Mouse (Mus musculus): ENCODE measurements around the gene Gm45808. TPM values are rescaled to one million over a fixed set of nuclear protein-coding genes. Genes with fewer than 3 reads are reported as not detected.
"Not testable (repeated sequence)": the region's sequence is repeated elsewhere in the genome, so short reads cannot be mapped to it uniquely, and the experiment has no call there.

Gene Gm45808
- polyA plus RNA-seq, 1 experiment, result not detected

DNA sequence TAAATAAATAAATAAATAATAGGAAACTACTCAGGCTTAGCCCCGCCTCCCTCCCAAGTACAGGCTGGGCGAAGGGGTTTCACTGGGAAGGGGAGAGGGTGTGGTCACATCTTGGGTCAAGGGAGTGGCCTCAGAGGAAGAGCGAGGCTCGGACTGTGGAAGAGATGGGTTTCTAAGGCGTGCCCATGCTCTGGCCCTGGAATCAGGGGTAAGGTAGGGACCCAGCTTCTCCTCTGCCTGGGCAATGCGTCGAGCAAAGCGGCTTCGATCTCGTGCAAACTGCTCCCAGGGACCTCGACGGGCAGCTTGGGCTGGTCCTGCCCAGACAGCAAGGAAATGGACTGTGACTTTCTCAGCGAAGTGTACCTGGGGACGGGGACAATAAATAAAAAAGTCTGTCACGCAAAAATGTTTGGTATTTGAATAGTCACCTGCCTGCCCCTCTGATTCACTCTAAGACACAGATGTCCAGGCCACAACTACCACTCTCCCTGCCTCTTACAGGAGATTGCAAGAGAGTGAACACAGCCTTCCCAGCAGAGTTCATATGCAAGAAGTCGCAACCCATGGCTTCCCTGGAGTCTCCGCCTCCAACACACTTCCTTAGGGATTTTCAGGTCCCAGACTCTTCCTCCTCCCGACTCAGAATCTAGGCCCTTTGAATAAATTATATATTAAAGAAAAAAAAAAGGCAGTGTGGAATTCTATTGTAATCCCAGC is 36.5 kb upstream of the Gm45808 start:
- H3K4me3 ChIP-seq (ENCODE audit: insufficient read depth, low read length), result peak overlapping the region; percentile 29
- peaks cover 3% of the 10 kb centered on the region; the same call in 1 of the 2 replicates for H3K4me1 ChIP-seq (ENCODE audit: control insufficient read depth, insufficient read depth, low read length)
- no peak for TF ChIP-seq CTCF (IDR thresholded peaks at IDR 0.05; ENCODE audit: borderline replicate concordance, insufficient read depth, low read length)
- TF ChIP-seq POLR2A (IDR thresholded peaks at IDR 0.05; ENCODE audit: low read depth, low read length), result 0 out of 2 replicates have a peak, but pooled peaks have one; percentile 12
- peak overlapping the region; percentile 77 for H3K27ac ChIP-seq (ENCODE audit: insufficient read depth, low read length)

DNA sequence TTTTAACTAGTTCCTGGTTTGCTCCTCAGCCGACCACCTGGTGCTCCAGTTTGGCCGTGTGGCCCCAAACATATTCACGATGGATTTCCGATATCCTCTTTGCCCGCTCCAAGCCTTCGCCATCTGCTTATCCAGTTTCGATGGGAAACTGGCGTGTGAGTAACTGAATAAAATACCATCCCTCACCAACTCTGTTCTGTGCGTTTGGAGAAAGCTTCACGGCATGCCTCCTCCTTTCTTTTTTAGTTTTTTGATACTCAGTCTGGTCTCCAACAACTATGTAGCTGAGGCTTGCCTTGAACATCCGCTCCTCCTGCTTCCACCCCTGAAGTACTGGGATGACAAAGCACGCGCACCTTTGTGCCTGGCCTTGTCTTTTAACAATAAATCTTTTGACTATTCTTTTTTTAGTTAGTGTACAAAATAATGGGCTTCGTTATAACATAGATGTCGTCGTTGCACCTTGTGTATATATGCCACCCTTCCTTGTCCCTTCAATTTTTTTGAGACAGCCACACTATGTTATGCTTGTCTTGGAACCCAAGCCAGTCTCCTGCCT is 35.7 kb upstream of the Gm45808 start:
- Histone ChIP-seq H3K4me3 (ENCODE audit: insufficient read depth, low read length) (0 out of 2 replicates have a peak overlapping the region, but pooled peaks have one; percentile 6), H3K4me1 (ENCODE audit: control insufficient read depth, insufficient read depth, low read length) (peaks cover 3% of the 10 kb centered on the region; the same call in 1 of the 2 replicates), H3K27ac (ENCODE audit: insufficient read depth, low read length) (0 out of 2 replicates have a peak overlapping the region, but pooled peaks have one; percentile 12)
- no peak for TF ChIP-seq POLR2A (IDR thresholded peaks at IDR 0.05; ENCODE audit: low read depth, low read length)
- no peak for TF ChIP-seq CTCF (IDR thresholded peaks at IDR 0.05; ENCODE audit: borderline replicate concordance, insufficient read depth, low read length)

DNA sequence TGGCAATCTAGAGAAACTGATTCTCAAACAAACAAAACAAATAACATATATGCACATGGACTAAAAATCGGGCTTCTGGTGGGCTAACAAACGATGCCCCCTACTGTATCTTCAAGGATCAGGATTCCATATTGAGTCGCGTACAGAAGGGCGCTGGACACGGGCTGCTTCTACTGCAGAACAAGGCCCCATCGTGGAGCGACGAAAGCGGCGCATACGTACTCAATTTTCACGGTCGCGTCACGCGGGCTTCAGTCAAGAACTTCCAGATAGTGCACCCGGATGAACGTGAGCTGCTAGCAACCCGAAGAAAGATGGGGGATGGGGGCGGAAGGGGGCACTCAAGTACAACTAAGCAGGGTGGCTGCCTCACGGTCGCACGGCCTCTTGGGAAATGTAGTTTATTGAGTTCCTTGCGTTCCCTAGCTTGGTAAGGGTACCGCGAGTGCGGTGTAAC is 35.1 kb upstream of the Gm45808 start:
- Histone ChIP-seq H3K4me3 (ENCODE audit: insufficient read depth, low read length) (peak overlapping the region; percentile 50), H3K27ac (ENCODE audit: insufficient read depth, low read length) (peak overlapping the region; percentile 87), H3K4me1 (ENCODE audit: control insufficient read depth, insufficient read depth, low read length) (peaks cover 3% of the 10 kb centered on the region; the same call in 1 of the 2 replicates)
- peak; percentile 63 for TF ChIP-seq POLR2A (IDR thresholded peaks at IDR 0.05; ENCODE audit: low read depth, low read length)
- no peak for TF ChIP-seq CTCF (IDR thresholded peaks at IDR 0.05; ENCODE audit: borderline replicate concordance, insufficient read depth, low read length)

DNA sequence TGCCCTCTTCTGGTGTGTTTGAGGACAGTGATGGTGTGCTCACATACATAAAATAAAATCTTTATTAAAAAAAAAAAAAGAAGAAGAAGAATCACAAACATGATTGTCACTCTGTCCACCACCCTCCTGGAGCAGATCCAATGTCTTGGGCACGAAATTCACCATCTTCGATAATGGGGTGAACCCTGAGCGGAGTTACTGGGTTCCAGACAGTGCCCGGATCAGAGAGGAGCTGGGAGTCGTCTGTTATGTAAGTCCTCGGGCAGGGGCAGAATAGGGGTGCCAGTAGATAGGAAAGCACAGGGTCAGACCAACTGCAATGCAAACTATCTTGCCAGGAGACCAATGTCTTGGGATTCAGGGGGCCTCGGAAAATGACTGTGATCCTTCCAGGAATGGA is 34.0 kb upstream of the Gm45808 start:
- TF ChIP-seq POLR2A (IDR thresholded peaks at IDR 0.05; ENCODE audit: low read depth, low read length) (no peak), CTCF (IDR thresholded peaks at IDR 0.05; ENCODE audit: borderline replicate concordance, insufficient read depth, low read length) (no peak)
- no peak overlapping the region for H3K4me3 ChIP-seq (ENCODE audit: insufficient read depth, low read length)
- H3K27ac ChIP-seq (ENCODE audit: insufficient read depth, low read length), result no peak overlapping the region
- peaks cover 3% of the 10 kb centered on the region; the same call in 1 of the 2 replicates for H3K4me1 ChIP-seq (ENCODE audit: control insufficient read depth, insufficient read depth, low read length)

DNA sequence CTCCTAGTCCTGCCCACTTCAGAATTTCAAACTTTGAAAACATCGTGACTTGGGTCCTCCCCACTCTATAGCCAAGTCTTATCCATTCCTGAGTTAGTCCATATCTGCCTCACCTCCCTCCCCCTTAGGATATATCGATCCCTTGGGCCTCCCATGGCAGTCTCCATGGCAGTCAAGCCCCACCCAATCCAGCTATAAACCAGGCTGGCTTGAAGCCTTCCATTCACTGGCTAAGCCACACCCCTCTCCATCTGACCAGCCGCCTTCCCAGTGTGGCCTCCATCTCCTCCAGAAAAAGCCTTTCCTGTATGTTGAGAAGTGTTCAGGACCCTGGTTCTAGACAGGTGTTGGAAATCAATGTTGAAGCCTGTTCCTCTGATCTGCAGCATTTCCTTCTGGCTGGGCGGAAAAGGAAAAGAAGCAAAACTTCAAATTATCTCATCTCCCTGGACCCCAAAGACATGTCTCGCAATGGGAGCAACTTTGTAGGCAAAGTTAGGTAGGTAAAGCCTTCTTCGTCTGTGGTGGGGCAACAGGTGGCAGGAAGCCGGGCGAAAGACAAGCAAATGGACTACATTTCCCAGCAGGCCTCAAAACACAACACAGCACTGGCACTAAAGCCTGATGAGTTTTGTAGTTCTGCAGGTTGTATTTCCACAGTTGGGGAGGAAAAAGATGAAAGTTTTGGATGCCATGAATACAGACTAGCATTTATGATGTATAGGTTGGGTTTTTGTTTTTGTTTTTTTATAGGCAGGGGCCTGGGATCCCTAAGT is 32.9 kb upstream of the Gm45808 start:
- peaks cover 3% of the 10 kb centered on the region; the same call in 1 of the 2 replicates for H3K4me1 ChIP-seq (ENCODE audit: control insufficient read depth, insufficient read depth, low read length)
- no peak overlapping the region for H3K4me3 ChIP-seq (ENCODE audit: insufficient read depth, low read length)
- TF ChIP-seq POLR2A (IDR thresholded peaks at IDR 0.05; ENCODE audit: low read depth, low read length) (no peak), CTCF (IDR thresholded peaks at IDR 0.05; ENCODE audit: borderline replicate concordance, insufficient read depth, low read length) (no peak)
- H3K27ac ChIP-seq (ENCODE audit: insufficient read depth, low read length), result no peak overlapping the region

DNA sequence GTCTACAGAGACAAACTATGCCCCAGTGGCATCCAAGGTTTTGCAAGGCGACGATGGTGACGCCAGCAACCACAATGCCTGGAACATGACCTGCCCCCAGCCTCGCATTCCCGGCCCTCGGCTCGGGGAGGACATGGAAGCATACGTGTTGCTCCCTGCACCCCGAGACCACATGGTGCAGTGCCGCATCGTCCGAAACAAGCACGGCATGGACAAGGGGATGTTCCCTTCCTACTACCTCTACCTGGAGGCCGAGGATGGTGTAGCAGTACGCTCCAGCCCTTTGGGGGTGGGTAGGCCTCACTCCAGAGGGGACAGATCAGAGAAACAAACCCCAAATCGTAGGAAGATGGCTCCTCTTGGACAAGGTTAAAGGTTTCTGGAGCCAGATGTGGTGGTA is 32.0 kb upstream of the Gm45808 start:
- Histone ChIP-seq H3K4me3 (ENCODE audit: insufficient read depth, low read length) (no peak overlapping the region), H3K4me1 (ENCODE audit: control insufficient read depth, insufficient read depth, low read length) (peaks cover 3% of the 10 kb centered on the region; the same call in 1 of the 2 replicates), H3K27ac (ENCODE audit: insufficient read depth, low read length) (no peak overlapping the region)
- TF ChIP-seq CTCF (IDR thresholded peaks at IDR 0.05; ENCODE audit: borderline replicate concordance, insufficient read depth, low read length) (no peak), POLR2A (IDR thresholded peaks at IDR 0.05; ENCODE audit: low read depth, low read length) (no peak)

DNA sequence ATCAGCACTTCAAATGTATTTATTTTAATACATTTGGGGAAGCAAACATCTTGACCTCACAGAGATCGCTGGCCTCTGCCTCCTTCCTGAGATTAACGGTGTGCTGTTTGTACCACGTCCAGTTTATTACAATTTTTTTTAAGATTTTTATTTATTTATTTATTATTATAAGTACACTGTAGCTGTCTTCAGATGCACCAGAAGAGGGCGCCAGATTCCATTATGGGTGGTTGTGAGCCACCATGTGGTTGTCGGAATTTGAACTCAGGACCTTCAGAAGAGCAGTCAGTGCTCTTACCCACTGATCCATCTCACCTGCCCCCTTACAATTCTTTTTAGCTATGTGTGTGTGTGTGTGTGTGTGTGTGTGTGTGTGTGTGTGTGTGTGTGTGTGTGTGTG is 30.2 kb upstream of the Gm45808 start:
- not testable (repeated sequence) for H3K4me3 ChIP-seq (ENCODE audit: insufficient read depth, low read length); H3K4me1 ChIP-seq (ENCODE audit: control insufficient read depth, insufficient read depth, low read length); H3K27ac ChIP-seq (ENCODE audit: insufficient read depth, low read length)

DNA sequence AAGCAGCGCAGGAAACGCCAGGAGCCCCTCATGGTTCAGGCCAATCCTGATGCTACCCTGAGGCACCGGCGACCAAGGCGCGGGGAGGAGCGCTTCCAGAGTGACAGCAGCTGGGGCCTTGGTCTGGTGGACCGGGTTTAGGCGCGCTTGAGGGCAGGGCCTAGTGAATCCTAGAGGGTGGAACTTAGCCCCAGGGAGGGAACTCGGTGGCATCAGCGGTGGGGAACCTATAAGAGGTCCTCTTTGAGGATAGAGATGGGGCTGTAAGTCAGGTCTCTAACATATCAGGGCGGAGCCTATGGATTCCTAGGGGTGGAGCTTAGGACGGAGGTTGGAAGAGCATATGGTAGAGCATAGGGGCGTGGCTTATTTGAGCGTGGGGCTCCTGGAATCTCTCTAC is 28.8 kb upstream of the Gm45808 start:
- Histone ChIP-seq H3K4me3 (ENCODE audit: insufficient read depth, low read length) (no peak overlapping the region), H3K27ac (ENCODE audit: insufficient read depth, low read length) (no peak overlapping the region), H3K4me1 (ENCODE audit: control insufficient read depth, insufficient read depth, low read length) (no peaks in the 10 kb centered on the region)
- TF ChIP-seq POLR2A (IDR thresholded peaks at IDR 0.05; ENCODE audit: low read depth, low read length) (no peak), CTCF (IDR thresholded peaks at IDR 0.05; ENCODE audit: borderline replicate concordance, insufficient read depth, low read length) (no peak)

DNA sequence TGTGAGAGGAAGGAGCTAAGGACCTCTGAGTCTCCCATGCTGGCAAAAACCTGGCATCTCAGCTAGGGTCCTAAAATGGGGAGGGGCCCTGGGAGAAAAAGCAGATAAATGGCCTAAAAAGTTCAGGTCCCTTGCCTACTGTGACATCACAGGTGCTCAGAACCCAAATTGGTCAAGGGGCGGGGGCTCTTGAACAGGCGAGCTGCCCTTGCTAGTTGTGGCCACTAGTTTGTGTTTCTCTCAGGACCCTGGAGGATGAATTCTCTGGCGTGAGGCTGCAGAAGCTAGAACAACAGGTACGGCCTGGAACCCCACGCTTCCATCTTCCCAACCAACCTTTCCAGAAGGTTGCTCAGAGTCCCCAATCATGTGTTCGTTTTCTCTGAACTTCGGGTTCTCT is 27.8 kb upstream of the Gm45808 start:
- Histone ChIP-seq H3K4me1 (ENCODE audit: control insufficient read depth, insufficient read depth, low read length) (no peaks in the 10 kb centered on the region), H3K27ac (ENCODE audit: insufficient read depth, low read length) (no peak overlapping the region), H3K4me3 (ENCODE audit: insufficient read depth, low read length) (no peak overlapping the region)
- TF ChIP-seq POLR2A (IDR thresholded peaks at IDR 0.05; ENCODE audit: low read depth, low read length) (no peak), CTCF (IDR thresholded peaks at IDR 0.05; ENCODE audit: borderline replicate concordance, insufficient read depth, low read length) (no peak)

Measured in embryonic fibroblast, embryonic 13.5 days (primary cell).